Mouse (Mus musculus): ENCODE measurements around the gene Mylk. TPM values are rescaled to one million over a fixed set of nuclear protein-coding genes. Genes with fewer than 3 reads are reported as not detected.
"Not testable (repeated sequence)": the region's sequence is repeated elsewhere in the genome, so short reads cannot be mapped to it uniquely, and the experiment has no call there.

Gene Mylk
- polyA plus RNA-seq, 1 experiment from 2014 or later: 3.0 TPM

DNA sequence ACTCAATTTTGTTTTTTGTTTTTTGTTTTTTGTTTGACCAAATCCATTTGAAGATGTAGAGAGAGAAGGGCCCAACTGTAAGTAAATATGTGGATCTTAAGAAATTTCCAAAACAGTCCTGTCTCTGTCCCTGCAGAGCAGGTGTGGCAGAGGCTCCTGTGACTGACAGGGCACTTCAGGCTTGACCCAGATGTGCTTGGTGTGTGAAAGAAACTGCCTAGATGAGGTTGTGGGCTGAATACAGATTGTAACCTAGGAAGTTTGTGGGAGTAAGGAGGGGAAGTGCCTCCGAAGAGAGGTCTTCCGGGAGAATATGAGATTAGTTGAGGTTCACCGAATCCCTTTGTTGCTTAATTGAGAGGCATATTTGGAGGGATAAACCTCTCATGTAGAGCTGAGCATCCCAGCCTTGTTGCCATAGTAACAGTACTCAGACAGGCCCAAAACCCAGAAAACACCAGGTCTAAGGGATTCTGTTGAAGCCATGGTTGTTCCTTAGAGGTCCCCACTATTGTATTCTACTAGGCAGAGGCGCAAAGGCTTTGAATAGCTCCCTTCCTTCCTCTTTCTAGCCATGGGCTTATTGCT, 27.5 kb downstream of the Mylk start:
- WGBS: 44% methylated on average over 4 of the region's 4 CpGs
- peaks cover 5% of the 10 kb centered on the region; the same call in 1 of the 2 replicates for H3K9me3 ChIP-seq
- H3K4me3 ChIP-seq: no peak overlapping the region
- H3K27me3 ChIP-seq (replicated peaks; ENCODE audit: low read depth, poor library complexity, severe bottlenecking): 0 out of 2 replicates have a peak, but pooled peaks cover under 1% of the 10 kb centered on the region
- DNase-seq (ENCODE audit: low spot score): no peak
- H3K36me3 ChIP-seq (replicated peaks): no peaks in the 10 kb centered on the region
- peaks cover 10% of the 10 kb centered on the region for H3K4me1 ChIP-seq
- H3K27ac ChIP-seq (replicated peaks): no peak overlapping the region

DNA sequence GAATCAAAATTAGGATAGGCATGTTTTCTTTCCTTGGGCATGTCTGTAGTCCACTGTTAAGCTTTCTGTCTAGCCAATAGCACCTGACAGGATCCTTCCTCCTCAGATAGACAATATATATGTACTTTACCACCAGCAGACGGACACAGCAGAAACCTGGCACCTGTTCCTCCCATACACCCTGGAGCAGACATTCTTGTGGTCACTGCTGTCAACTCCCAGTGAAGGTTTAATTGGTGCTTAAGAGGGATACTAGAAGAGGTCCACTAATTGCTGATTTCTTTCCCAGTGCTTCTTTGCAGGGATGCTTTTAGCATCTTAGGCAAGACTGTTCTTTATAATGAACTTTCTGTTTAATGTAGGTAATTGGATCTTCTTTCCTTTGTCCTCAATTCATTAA, 37.4 kb downstream of the Mylk start:
- H3K27ac ChIP-seq (replicated peaks): no peak overlapping the region
- H3K4me3 ChIP-seq: no peak overlapping the region
- 53% methylated on average over 1 of the region's 1 CpGs for WGBS
- 0 out of 2 replicates have a peak, but pooled peaks cover 4% of the 10 kb centered on the region for H3K27me3 ChIP-seq (replicated peaks; ENCODE audit: low read depth, poor library complexity, severe bottlenecking)
- no peaks in the 10 kb centered on the region for H3K36me3 ChIP-seq (replicated peaks)
- no peak for DNase-seq (ENCODE audit: low spot score)
- H3K4me1 ChIP-seq: peaks cover 11% of the 10 kb centered on the region
- H3K9me3 ChIP-seq: no peaks in the 10 kb centered on the region

DNA sequence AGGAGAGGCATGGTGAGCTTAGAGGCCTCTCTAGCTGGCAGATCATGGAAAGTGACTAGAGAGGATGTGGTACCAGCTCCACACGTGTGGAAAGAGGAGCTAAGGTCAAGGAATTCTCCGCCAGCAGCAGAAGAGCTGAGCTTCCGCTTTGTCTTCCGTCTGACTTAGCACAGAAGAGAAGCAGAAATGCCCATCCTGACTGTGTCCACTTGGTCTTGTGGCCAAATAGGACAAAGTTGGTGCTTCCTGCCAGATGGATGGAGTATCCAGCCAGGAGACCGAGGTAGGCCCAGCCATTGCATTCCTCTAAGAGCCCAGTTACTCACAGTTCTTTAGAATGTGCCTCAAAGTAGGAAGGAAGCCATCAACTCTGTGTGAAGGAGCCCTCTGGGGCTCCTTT, 38.5 kb downstream of the Mylk start:
- Histone ChIP-seq H3K27ac (replicated peaks) (no peak overlapping the region), H3K4me3 (no peak overlapping the region), H3K27me3 (replicated peaks; ENCODE audit: low read depth, poor library complexity, severe bottlenecking) (0 out of 2 replicates have a peak, but pooled peaks cover 4% of the 10 kb centered on the region), H3K9me3 (no peaks in the 10 kb centered on the region), H3K4me1 (peaks cover 11% of the 10 kb centered on the region), H3K36me3 (replicated peaks) (no peaks in the 10 kb centered on the region)
- WGBS: 89% methylated on average over 5 of the region's 5 CpGs
- no peak for DNase-seq (ENCODE audit: low spot score)

DNA sequence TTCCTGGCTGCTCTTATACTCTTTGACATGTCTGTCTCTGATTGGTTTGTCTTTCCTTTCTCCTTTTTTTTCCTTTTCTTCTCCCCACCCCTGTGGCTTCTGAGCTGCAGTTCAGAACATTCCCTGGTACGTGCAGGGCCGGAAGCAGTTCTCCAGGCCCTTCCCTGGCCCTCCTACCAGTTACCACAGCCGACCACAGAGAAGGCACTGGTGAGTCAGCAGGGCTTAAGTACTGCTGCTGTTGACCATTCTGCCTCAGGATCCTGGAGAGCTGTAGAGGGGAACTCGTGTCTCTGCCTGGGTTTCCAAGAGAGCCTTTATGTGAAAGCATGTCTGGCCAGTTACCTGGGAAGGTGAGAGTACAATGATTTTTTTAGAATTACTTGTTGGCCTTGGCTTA, 39.7 kb downstream of the Mylk start:
- no peak overlapping the region for H3K27ac ChIP-seq (replicated peaks)
- H3K36me3 ChIP-seq (replicated peaks): no peaks in the 10 kb centered on the region
- no peak for DNase-seq (ENCODE audit: low spot score)
- no peaks in the 10 kb centered on the region for H3K9me3 ChIP-seq
- 73% methylated on average over 4 of the region's 4 CpGs for WGBS
- peaks cover 11% of the 10 kb centered on the region for H3K4me1 ChIP-seq
- no peak overlapping the region for H3K4me3 ChIP-seq
- H3K27me3 ChIP-seq (replicated peaks; ENCODE audit: low read depth, poor library complexity, severe bottlenecking): 0 out of 2 replicates have a peak, but pooled peaks cover 4% of the 10 kb centered on the region

DNA sequence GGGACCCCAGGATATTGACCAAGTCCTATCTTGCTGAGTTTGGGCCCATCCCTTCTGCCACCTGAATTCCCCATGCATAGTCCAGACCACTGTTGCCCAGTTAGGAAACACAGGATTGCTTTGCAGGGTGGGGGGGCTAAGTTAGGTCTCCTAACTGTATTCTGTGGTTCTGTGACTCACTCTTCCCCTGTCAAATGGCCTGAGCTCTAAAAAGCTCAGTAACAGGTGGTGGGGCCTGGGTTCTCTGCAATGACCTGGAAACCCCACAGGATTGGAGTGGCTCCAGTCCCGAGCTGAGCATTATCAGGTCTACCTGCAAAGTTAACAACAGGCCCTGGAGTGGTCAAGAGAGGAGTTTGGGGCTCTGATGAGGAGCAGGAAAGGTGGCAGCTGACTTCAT, 47.5 kb downstream of the Mylk start:
- DNase-seq (ENCODE audit: low spot score): no peak
- 59% methylated on average over 1 of the region's 1 CpGs for WGBS

DNA sequence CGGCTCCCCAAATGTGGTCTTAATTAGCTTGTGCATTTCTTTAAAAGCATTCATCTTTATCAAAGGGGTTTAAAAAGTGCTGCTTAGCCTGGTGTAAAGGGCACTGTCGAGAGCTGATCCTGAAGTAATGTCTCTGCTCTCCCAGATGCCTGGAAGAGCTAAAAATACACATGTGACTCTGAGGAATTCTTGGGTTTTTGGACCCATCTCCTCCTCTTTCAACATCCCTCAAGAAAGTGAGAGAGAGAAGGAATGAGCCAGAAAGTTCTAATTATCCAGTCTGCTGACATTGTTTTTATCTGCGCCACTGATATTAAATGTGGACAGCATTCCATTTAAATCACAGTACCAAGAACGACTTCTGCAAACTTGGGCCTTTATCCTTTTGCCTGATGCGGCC, 48.0 kb downstream of the Mylk start:
- H3K4me3 ChIP-seq: no peak overlapping the region
- no peak for DNase-seq (ENCODE audit: low spot score)
- H3K4me1 ChIP-seq: peaks cover 18% of the 10 kb centered on the region
- no peak overlapping the region for H3K27ac ChIP-seq (replicated peaks)
- 59% methylated on average over 5 of the region's 5 CpGs for WGBS
- H3K9me3 ChIP-seq: no peaks in the 10 kb centered on the region
- no peaks in the 10 kb centered on the region for H3K36me3 ChIP-seq (replicated peaks)
- no peaks in the 10 kb centered on the region for H3K27me3 ChIP-seq (replicated peaks; ENCODE audit: low read depth, poor library complexity, severe bottlenecking)

More for the DNA sequence above, 47.5 kb downstream of the Mylk start:
- no peaks in the 10 kb centered on the region for H3K27me3 ChIP-seq (replicated peaks; ENCODE audit: low read depth, poor library complexity, severe bottlenecking)
- H3K4me3 ChIP-seq: no peak overlapping the region
- peak overlapping the region; percentile 37; the same call in 1 of the 2 replicates for H3K27ac ChIP-seq (replicated peaks)
- peaks cover 18% of the 10 kb centered on the region for H3K4me1 ChIP-seq
- no peaks in the 10 kb centered on the region for H3K36me3 ChIP-seq (replicated peaks)
- no peaks in the 10 kb centered on the region for H3K9me3 ChIP-seq

DNA sequence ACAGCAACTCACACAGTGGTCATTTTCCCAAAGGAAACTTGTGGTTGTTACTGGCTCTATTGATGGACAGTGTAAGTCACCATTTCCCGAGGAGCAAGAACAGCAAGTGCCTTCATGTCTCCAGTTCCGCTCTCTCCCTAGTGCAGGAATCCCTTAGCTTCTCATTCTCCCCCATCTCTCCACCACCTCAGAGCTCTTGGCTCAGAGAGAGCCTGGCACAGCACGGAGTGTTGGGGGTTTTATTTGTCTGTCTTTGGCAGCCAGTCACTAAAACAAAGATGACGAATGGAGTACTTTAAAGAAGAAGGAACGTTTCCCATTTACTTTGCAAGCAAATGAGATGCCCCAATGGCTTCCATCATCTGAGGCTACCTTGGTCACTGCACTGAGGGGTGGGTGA, 56.2 kb downstream of the Mylk start:
- H3K4me1 ChIP-seq: peaks cover 26% of the 10 kb centered on the region
- no peak for DNase-seq (ENCODE audit: low spot score)
- no peaks in the 10 kb centered on the region for H3K9me3 ChIP-seq
- no peak overlapping the region for H3K4me3 ChIP-seq
- H3K36me3 ChIP-seq (replicated peaks): no peaks in the 10 kb centered on the region
- WGBS: 91% methylated on average over 5 of the region's 5 CpGs
- peaks cover 10% of the 10 kb centered on the region; the same call in 1 of the 2 replicates for H3K27me3 ChIP-seq (replicated peaks; ENCODE audit: low read depth, poor library complexity, severe bottlenecking)
- no peak overlapping the region for H3K27ac ChIP-seq (replicated peaks)

DNA sequence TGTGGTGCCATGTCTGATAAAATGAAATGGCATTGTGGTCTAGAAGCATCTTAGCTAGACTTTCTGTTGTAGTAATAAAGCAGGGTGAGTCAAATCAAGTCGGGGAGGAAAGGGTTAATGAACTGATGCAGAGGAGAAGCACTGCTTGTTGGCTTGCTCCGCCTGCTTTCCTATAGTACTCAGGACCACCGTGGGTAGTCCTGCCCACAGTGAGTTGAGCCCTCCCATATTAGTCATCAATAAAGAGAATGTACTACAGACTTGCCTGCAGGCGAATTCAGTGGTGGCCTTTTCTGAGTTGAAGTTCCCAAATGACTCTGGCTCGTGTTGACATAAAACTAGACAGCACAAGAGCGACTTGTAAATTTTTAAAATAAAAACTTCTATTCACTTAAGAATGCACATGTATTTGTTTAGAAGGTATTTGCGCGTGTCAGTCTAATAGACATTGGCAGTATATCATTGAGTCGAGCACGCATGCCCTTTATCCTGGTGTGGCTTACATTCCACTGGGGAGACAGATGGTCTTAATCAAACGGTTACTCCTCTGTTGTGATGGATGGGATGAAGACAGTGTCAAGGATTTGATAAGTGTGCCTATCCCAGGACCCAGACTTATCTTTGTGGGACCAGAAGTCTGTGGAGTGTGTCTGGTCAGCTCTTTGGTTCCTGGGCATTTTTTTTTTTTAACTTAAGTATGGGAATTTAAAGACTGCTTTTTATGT, 59.4 kb downstream of the Mylk start:
- DNase-seq (ENCODE audit: low spot score): peak; percentile 40
- no peak overlapping the region for H3K27ac ChIP-seq (replicated peaks)
- WGBS: 39% methylated on average over 11 of the region's 11 CpGs
- peaks cover 55% of the 10 kb centered on the region for H3K4me1 ChIP-seq
- H3K27me3 ChIP-seq (replicated peaks; ENCODE audit: low read depth, poor library complexity, severe bottlenecking): peaks cover 15% of the 10 kb centered on the region; the same call in 1 of the 2 replicates
- no peaks in the 10 kb centered on the region for H3K9me3 ChIP-seq
- no peak overlapping the region for H3K4me3 ChIP-seq
- H3K36me3 ChIP-seq (replicated peaks): no peaks in the 10 kb centered on the region

DNA sequence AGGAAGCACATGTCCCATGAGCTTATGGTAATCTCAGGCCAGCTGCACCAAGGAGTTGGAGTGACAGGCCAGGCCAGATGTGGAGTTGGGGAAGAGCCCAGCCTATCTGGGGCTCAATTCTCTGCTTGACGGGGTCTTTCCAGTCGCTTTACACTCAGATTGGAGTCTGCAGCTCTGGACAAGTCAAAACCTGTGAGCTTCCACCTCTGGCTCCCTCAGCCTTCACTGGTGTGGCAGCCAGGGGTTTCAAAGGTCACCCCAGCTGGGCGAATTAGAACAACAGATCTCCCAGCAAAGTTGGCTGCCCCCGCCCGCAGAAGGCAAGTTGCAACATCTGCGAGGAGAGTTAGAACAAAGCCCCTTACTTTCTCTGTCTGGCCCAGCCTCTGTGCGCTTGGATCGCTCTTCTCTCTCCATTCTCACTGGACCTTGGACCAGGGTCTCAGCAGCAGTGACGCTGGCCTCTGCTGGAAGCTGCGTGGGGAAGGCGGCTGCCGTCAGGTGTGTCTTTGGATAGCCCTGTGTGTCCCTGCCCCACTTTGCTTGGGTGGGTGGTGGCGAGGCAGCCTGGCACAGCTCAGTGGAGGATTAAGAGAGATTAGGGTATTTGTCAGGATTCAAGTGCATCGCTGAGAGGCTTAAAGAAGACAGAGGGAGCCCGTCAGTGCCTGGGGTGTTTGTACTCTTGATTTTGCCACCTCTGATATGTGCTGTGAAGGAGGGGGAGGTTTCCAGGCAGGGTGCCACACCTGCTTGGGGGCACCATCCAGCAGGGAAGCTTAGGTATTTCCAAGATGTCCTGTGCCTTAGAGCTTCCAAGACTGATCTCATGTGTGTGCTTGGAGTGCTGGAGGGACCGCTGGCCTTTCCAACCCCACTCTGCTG, 62.1 kb downstream of the Mylk start:
- peaks cover 52% of the 10 kb centered on the region for H3K4me1 ChIP-seq
- H3K27ac ChIP-seq (replicated peaks): peak overlapping the region; percentile 61
- H3K27me3 ChIP-seq (replicated peaks; ENCODE audit: low read depth, poor library complexity, severe bottlenecking): 0 out of 2 replicates have a peak, but pooled peaks cover 8% of the 10 kb centered on the region
- H3K9me3 ChIP-seq: no peaks in the 10 kb centered on the region
- H3K4me3 ChIP-seq: peak overlapping the region; percentile 32
- WGBS: 11% methylated on average over 16 of the region's 16 CpGs
- peak; percentile 60 for DNase-seq (ENCODE audit: low spot score)
- no peaks in the 10 kb centered on the region for H3K36me3 ChIP-seq (replicated peaks)

DNA sequence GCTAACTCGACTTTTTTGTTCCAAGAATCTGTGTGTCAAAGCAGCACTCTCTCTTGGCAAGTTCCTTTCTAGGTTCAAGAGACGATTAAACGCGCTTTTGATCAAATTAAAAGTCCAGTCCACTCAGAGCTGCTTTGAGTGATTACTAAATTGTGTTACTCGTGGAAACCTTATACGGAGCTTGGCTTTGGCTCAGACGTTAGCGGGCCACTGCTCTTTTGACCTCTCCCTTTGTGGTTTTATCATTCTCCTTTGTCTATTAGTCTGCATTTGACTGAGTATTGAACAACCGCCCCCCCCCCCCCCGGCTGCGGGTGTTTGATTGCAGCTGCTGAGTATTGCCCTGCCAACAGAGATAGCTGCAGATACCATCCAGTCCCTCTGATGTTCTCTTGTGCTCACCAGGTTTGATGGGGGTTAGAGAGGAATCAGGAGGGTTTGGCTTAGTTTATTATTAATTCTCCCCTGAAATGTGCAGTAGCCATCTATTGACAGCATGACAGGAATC, 62.8 kb downstream of the Mylk start:
- peak; percentile 40 for DNase-seq (ENCODE audit: low spot score)
- Histone ChIP-seq H3K4me3 (peak overlapping the region; percentile 32), H3K27ac (replicated peaks) (peak overlapping the region; percentile 61), H3K27me3 (replicated peaks; ENCODE audit: low read depth, poor library complexity, severe bottlenecking) (0 out of 2 replicates have a peak, but pooled peaks cover 8% of the 10 kb centered on the region), H3K36me3 (replicated peaks) (no peaks in the 10 kb centered on the region), H3K9me3 (no peaks in the 10 kb centered on the region), H3K4me1 (peaks cover 52% of the 10 kb centered on the region)
- WGBS: 21% methylated on average over 11 of the region's 11 CpGs

DNA sequence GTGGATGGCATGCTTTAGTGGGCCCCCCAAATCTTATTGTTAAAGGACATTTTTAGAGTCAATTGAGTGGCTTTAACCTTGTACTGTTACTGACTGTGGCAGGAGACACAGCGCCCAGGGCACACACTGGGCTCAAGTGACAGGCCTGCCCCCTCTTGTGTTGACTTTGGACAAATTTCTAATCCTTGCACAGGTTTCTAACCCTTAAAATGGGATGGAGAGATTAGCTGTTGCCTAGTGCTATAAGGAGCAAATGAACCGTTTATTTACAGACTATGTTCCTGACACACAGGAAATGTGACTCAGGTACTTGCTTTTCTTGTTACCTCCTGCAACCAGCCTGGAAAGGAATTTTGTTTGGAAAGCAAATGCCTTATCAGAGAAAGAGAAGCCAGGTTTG, 67.2 kb downstream of the Mylk start:
- no peaks in the 10 kb centered on the region for H3K36me3 ChIP-seq (replicated peaks)
- WGBS: 58% methylated on average over 2 of the region's 2 CpGs
- H3K4me3 ChIP-seq: no peak overlapping the region
- H3K27me3 ChIP-seq (replicated peaks; ENCODE audit: low read depth, poor library complexity, severe bottlenecking): no peaks in the 10 kb centered on the region
- peaks cover 21% of the 10 kb centered on the region for H3K4me1 ChIP-seq
- no peak for DNase-seq (ENCODE audit: low spot score)
- no peak overlapping the region for H3K27ac ChIP-seq (replicated peaks)
- H3K9me3 ChIP-seq: no peaks in the 10 kb centered on the region

DNA sequence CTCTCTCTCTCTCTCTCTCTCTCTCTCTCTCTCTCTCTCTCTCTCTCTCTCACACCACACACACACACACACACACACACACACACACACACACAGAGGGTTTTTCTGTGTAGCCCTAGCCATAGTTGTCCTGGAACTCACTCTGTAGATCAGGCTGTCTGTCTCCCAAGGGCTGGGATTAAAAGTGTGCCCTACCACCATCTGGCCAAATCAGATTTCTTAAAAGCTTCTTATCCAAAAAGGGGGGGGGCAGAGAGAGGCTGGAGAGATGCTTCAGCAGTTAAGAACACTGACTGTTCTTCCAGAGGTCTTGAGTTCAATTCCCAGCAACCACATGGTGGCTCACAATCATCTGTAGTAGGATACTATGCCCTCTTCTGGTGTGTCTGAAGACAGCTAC, 68.2 kb downstream of the Mylk start:
- not testable (repeated sequence) for DNase-seq (ENCODE audit: low spot score); H3K9me3 ChIP-seq; H3K4me3 ChIP-seq; H3K36me3 ChIP-seq (replicated peaks); H3K27ac ChIP-seq (replicated peaks); H3K27me3 ChIP-seq (replicated peaks; ENCODE audit: low read depth, poor library complexity, severe bottlenecking)
- H3K4me1 ChIP-seq: peaks cover 11% of the 10 kb centered on the region

Data from embryonic facial prominence, embryonic 10.5 days (tissue).